Mouse (Mus musculus): ENCODE data around the gene Mylpf.

DNA sequence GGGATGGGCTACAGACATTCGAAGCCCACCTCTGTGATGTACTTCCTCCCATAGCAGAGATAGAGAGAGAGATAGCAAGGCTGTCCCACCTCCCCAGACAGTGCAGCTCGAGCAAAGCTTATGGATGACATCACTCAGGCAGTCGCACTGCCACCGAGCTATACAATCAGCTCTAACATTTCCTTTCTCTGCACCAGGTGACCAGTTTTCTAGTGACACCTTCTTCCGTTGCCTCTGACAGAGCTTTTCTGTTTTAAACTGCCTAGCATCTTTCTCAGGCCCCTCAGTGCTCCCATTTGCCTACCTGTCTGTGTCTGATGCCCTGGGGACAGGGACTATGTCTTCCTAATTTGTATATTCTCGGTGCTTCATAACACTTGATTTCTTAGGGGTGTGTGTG, 11.8 kb downstream of the Mylpf start:
- TF ChIP-seq CTCF (IDR thresholded peaks at IDR 0.05; ENCODE audit: low read depth, low read length) (no peak), GATA2 (IDR thresholded peaks at IDR 0.05; ENCODE audit: borderline replicate concordance, low read depth, low read length) (no peak)

All from G1E (cell line).